Mouse (Mus musculus): ENCODE measurements around the gene Slc7a7.

GRCm38 (mm10) chr14:54426003-54426688 lies 8.6 kb upstream of the Slc7a7 start:
- TF ChIP-seq EP300 (IDR thresholded peaks at IDR 0.05; ENCODE audit: low read depth) (no peak), CTCF (IDR thresholded peaks at IDR 0.05; ENCODE audit: low read depth) (no peak)

All from liver, embryonic 14.5 days (tissue).